Mouse (Mus musculus): Measurements from ENCODE around the gene Pi4kb.
"Not testable (repeated sequence)": the region's sequence is repeated elsewhere in the genome, so short reads cannot be mapped to it uniquely, and the experiment has no call there.

DNA sequence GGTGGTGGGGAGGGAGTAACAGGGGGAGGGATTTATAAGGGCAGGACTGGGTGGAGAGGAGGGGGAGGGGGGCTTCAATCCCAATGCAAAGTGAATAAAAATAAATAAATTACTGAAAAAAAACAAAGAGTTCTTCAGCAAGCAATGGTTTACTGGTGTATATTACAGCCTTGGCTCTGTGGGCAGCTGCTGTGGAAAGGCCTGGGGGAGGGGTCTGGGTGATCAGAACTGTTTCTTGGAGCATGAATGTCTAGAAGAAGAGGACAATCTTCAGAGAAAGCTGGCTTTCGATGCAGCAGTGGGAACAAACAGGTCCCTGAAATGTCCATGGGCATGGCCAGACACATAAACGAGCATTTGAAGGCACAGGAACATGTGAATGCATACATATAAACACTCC, 42.3 kb upstream of the Pi4kb start:
- TF ChIP-seq CTCF (conservative IDR thresholded peaks at IDR 0.05 in 1 of 2, IDR thresholded peaks at IDR 0.05 in 1 of 2; ENCODE audit: low read depth in 2 of 2, low read length in 2 of 2); POLR2A (IDR thresholded peaks at IDR 0.05; ENCODE audit: low read depth, low read length); MAX (IDR thresholded peaks at IDR 0.05; ENCODE audit: low read length); SMC3 (IDR thresholded peaks at IDR 0.05; ENCODE audit: low read depth, low read length); EP300 (IDR thresholded peaks at IDR 0.05; ENCODE audit: low read length); MEF2A (IDR thresholded peaks at IDR 0.05; ENCODE audit: borderline replicate concordance, low read depth, low read length); ZNF384 (IDR thresholded peaks at IDR 0.05; ENCODE audit: low read depth, low read length); ZMIZ1 (IDR thresholded peaks at IDR 0.05; ENCODE audit: low read depth, low read length); CHD2 (IDR thresholded peaks at IDR 0.05; ENCODE audit: low read length); POLR2AphosphoS2 (IDR thresholded peaks at IDR 0.05; ENCODE audit: low read depth, low read length); BHLHE40 (IDR thresholded peaks at IDR 0.05; ENCODE audit: low read depth, low read length); TCF12 (IDR thresholded peaks at IDR 0.05; ENCODE audit: low read depth, low read length); MYC (IDR thresholded peaks at IDR 0.05; ENCODE audit: low read depth, low read length); USF2 (conservative IDR thresholded peaks at IDR 0.05; ENCODE audit: low read depth, low read length): not testable (repeated sequence)

Measured in CH12.LX (cell line).